Comparison of ENCODE assay signal across 12 mouse cellular contexts in the genomic region with DNA sequence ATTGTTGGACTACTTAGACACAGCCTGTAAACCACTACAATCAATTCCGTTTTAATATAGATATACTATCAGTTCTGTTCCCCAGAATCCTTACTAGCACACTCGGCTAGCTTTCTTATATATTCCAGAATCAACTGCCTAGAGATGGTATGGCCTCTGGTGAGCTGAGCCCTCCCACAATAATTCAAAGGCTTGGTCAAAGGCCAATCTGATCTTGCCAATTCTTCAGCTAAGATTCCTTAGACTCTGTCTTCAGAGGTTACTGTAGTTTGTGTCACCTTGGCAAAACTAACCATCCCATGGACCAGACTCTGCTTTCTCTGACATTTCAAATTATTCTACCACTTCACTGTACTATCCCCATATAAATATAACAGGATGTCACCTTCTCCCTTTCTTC.
"Had no signal": no experiment of that assay in that cellular context is flagged by ENCODE, and none has a peak within 500 bp of the region (broad histone marks: within the 10 kb centered on the region; RNA-seq: fewer than 3 reads in every experiment).

No protein-coding gene starts in this region.

- H3K9ac ChIP-seq: lung, embryonic 14.5 days; midbrain, embryonic 13.5 days; midbrain, embryonic 15.5 days; neural tube, embryonic 12.5 days had no signal

- DNase-seq: lung, postnatal 10 days; lung, postnatal 4 days; right cerebral cortex, postnatal 14 days; right cerebral cortex, postnatal 4 days; thymus, adult 18-20 months; thymus, postnatal 14 days; thymus, postnatal 36 days had no signal

- H3K27me3 ChIP-seq: midbrain, embryonic 13.5 days; midbrain, embryonic 15.5 days; neural tube, embryonic 12.5 days had no signal

- H3K4me3 ChIP-seq: midbrain, embryonic 13.5 days; midbrain, embryonic 15.5 days; neural tube, embryonic 12.5 days had no signal

- H3K36me3 ChIP-seq: midbrain, embryonic 13.5 days; midbrain, embryonic 15.5 days; neural tube, embryonic 12.5 days had no signal

- H3K4me1 ChIP-seq: midbrain, embryonic 13.5 days; midbrain, embryonic 15.5 days; neural tube, embryonic 12.5 days had no signal

- H3K9me3 ChIP-seq: midbrain, embryonic 13.5 days; midbrain, embryonic 15.5 days; neural tube, embryonic 12.5 days had no signal

- ATAC-seq: midbrain, embryonic 13.5 days; midbrain, embryonic 15.5 days had no signal

- H3K27ac ChIP-seq: midbrain, embryonic 13.5 days; midbrain, embryonic 15.5 days; neural tube, embryonic 12.5 days had no signal

- H3K4me2 ChIP-seq: lung, embryonic 14.5 days; midbrain, embryonic 11.5 days; midbrain, embryonic 13.5 days; midbrain, embryonic 15.5 days; neural tube, embryonic 12.5 days had no signal
